Mouse (Mus musculus) kidney, embryonic 14.5 days (tissue): ENCODE results near the gene Il17f. TPM values are rescaled to one million over a fixed set of nuclear protein-coding genes. Genes with fewer than 3 reads are reported as not detected.
"Not testable (repeated sequence)": the region's sequence is repeated elsewhere in the genome, so short reads cannot be mapped to it uniquely, and the experiment has no call there.

ENCODE experiments used
- ATAC-seq: fragments of 200-750 bp; cut with Nextera tagmentation; 2 replicates; pipeline ENCODE4 v1.8.0; 2017; ENCODE audit warnings: moderate number of reproducible peaks, mild to moderate bottlenecking, moderate TSS enrichment, moderate library complexity; ENCODE audit not compliant: low FRiP score, low TSS enrichment
- H3K27ac ChIP-seq: fragments of 300-500 bp; sonication (generic); 2 replicates; pipeline ENCODE4 v1.5.1; 2014; ENCODE audit warnings: low read depth, mild to moderate bottlenecking, low read length, moderate library complexity, mixed read lengths
- H3K27me3 ChIP-seq: fragments of 300-500 bp; sonication (generic); 2 replicates; pipeline ENCODE4 v1.6.1; 2014; ENCODE audit warnings: mild to moderate bottlenecking, low read length; ENCODE audit not compliant: control insufficient read depth, insufficient read depth
- H3K36me3 ChIP-seq: fragments of 300-500 bp; sonication (generic); 2 replicates; pipeline ENCODE4 v1.6.1; 2014; ENCODE audit warnings: low read length, mixed read lengths; ENCODE audit not compliant: control insufficient read depth, insufficient read depth
- H3K4me1 ChIP-seq: fragments of 300-500 bp; sonication (generic); 2 replicates; pipeline ENCODE4 v1.6.1; 2014; ENCODE audit warnings: low read length, mixed read lengths; ENCODE audit not compliant: control insufficient read depth, insufficient read depth
- H3K4me2 ChIP-seq: fragments of 300-500 bp; sonication (generic); replicated peaks from 2 replicates; pipeline ENCODE4 v1.6.1; 2014; ENCODE audit warnings: low read depth, mild to moderate bottlenecking, low read length
- H3K4me3 ChIP-seq: fragments of 300-500 bp; sonication (generic); 2 replicates; pipeline ENCODE4 v1.5.1; 2014; ENCODE audit warnings: mild to moderate bottlenecking, low read length
- H3K9ac ChIP-seq: fragments of 300-500 bp; sonication (generic); 2 replicates; pipeline ENCODE4 v1.6.1; 2014; ENCODE audit warnings: low read depth, mild to moderate bottlenecking, low read length, moderate library complexity
- H3K9me3 ChIP-seq: fragments of 300-500 bp; sonication (generic); 2 replicates; pipeline ENCODE4 v1.6.1; 2016; ENCODE audit warnings: low read length; ENCODE audit not compliant: control insufficient read depth
- WGBS: fragments of 180-500 bp; shearing (Covaris S2); extraction: QIAGEN DNeasy Blood & Tissue Kit; methylation state at CpG from one replicate; pipeline ENCODE4 v1.1.7; 2014; 5-methylcytosine and 5-hydroxymethylcytosine counted together
- polyA plus RNA-seq: library from polyadenylated mRNA; unstranded; fragments of >200 nt; fragmentation: Nextera tagmentation; extraction: Ambion mirVana; gene quantifications from 2 replicates; pipeline ENCODE4 v1.2.1, GENCODE M21; 2014

Il17f gene
- polyA plus RNA-seq, 1 experiment from 2014 or later = not detected

DNA sequence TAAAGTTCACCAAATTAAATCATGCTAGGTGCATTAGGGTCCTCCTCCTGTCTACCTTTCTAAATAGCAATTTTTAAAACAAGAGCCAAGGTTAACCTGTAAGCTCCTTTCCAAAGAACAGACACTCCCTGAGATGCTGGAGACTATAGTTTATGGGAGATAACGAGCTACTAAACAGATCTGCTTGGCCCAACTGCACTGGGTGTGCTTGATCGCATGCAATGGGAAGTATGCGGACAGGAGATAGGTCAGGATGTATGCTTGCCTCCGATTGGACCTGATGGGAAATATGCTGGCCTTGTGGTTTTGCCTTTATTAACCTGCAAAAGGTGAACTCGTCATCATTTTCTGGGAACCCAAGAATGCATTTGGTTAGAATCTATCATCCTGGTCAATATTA, 4.8 kb upstream of the Il17f start:
- no peaks in the 10 kb centered on the region for H3K27me3 ChIP-seq
- H3K27ac ChIP-seq = no peak overlapping the region
- no peak overlapping the region for H3K9ac ChIP-seq
- H3K4me1 ChIP-seq = no peaks in the 10 kb centered on the region
- no peak for ATAC-seq
- no peak overlapping the region for H3K4me2 ChIP-seq
- WGBS = 94% methylated on average over 5 of the region's 5 CpGs
- no peak overlapping the region for H3K4me3 ChIP-seq
- H3K36me3 ChIP-seq = peaks cover 14% of the 10 kb centered on the region
- H3K9me3 ChIP-seq = no peaks in the 10 kb centered on the region

DNA sequence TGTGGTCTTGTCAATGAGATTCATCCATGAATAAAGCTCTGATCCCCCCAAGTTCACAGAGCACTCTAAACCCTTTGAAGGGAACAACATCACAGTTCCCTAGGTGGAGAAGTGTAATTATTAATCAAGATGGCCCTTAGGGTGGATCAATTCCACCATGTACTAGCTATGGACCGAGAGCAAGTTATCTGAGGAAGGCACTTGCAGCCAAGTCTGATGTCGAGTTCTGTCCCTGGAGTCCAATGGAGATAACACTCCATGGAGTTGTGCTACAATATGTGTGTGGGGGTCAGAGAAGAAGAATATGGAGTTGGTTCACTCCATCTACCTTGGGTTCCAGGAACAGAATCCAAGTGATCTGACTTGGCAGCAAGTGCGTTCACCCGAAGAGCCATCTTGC, 4.3 kb upstream of the Il17f start:
- H3K27me3 ChIP-seq = no peaks in the 10 kb centered on the region
- H3K27ac ChIP-seq = no peak overlapping the region
- ATAC-seq = no peak
- no peak overlapping the region for H3K9ac ChIP-seq
- no peak overlapping the region for H3K4me3 ChIP-seq
- H3K36me3 ChIP-seq = peaks cover 10% of the 10 kb centered on the region
- 93% methylated on average over 4 of the region's 4 CpGs for WGBS
- no peak overlapping the region for H3K4me2 ChIP-seq
- no peaks in the 10 kb centered on the region for H3K9me3 ChIP-seq
- no peaks in the 10 kb centered on the region for H3K4me1 ChIP-seq

GRCm38 (mm10) chr1:20791414-20791813, 997 bp upstream of the Il17f start:
- H3K9me3 ChIP-seq = no peaks in the 10 kb centered on the region
- H3K4me2 ChIP-seq = no peak overlapping the region
- H3K4me1 ChIP-seq = no peaks in the 10 kb centered on the region
- no peak overlapping the region for H3K9ac ChIP-seq
- no peak overlapping the region for H3K27ac ChIP-seq
- no peaks in the 10 kb centered on the region for H3K27me3 ChIP-seq
- H3K4me3 ChIP-seq = no peak overlapping the region
- ATAC-seq = no peak
- 78% methylated on average over 7 of the region's 7 CpGs for WGBS
- no peaks in the 10 kb centered on the region for H3K36me3 ChIP-seq

GRCm38 (mm10) chr1:20788419-20788818, 2.0 kb downstream of the Il17f start:
- Histone ChIP-seq H3K27ac (no peak overlapping the region), H3K36me3 (no peaks in the 10 kb centered on the region), H3K4me2 (no peak overlapping the region; the same call in 1 of the 2 replicates), H3K4me1 (no peaks in the 10 kb centered on the region), H3K9ac (no peak overlapping the region), H3K9me3 (no peaks in the 10 kb centered on the region), H3K4me3 (no peak overlapping the region), H3K27me3 (no peaks in the 10 kb centered on the region)
- 36% methylated on average over 10 of the region's 10 CpGs for WGBS
- ATAC-seq = peak; percentile 60; the same call in 1 of the 2 replicates

DNA sequence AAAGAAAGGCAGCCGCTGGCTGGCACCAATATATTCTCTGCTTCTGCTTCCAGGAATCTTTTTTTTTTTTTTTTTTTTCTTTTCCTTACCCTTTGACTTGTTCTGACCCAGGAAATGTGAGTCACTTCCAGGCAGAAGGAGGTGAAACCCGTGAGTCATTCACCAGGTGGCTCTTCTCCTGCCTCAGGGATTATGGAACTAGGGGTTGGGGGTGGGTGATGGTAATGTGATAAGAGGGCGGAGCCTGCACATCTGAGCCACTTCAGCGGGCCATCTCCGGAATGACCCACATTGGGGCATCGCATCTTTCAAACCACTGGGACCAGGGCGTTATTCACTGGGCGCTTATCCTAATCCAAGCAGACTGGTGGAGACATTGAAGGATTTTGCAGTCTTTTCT, 3.4 kb downstream of the Il17f start:
- Histone ChIP-seq H3K36me3 (no peaks in the 10 kb centered on the region), H3K9me3 (no peaks in the 10 kb centered on the region), H3K4me2 (no peak overlapping the region), H3K27ac (no peak overlapping the region), H3K4me3 (no peak overlapping the region), H3K4me1 (no peaks in the 10 kb centered on the region), H3K27me3 (no peaks in the 10 kb centered on the region), H3K9ac (no peak overlapping the region)
- ATAC-seq = 0 out of 2 replicates have a peak, but pooled peaks have one; percentile 24
- 34% methylated on average over 8 of the region's 8 CpGs for WGBS

DNA sequence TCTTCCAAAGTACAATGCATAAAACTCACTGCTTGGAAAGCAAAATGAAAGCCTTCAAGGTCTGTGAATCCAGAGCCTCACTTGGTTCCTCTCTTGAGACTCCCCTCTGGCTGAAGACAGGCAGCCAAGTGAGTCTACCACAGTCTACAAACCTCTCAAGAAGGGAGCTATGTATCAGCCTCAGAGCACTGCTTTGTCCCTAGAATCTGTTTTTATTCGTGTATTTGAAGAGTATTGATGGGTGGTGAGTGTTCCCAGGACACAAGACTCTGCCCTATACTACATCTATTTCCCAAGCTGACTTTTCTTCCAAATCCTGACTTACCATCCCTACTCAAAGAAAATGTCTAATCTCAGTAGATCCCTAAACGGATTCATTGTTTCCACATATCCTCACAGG, 12.1 kb downstream of the Il17f start:
- H3K36me3 ChIP-seq = no peaks in the 10 kb centered on the region
- no peak for ATAC-seq
- no peak overlapping the region for H3K9ac ChIP-seq
- whole genome bisulfite sequencing = 78% methylated on average over 2 of the region's 2 CpGs
- no peak overlapping the region for H3K27ac ChIP-seq
- no peak overlapping the region for H3K4me3 ChIP-seq
- H3K27me3 ChIP-seq = no peaks in the 10 kb centered on the region
- H3K4me1 ChIP-seq = no peaks in the 10 kb centered on the region
- no peaks in the 10 kb centered on the region for H3K9me3 ChIP-seq
- H3K4me2 ChIP-seq = no peak overlapping the region

DNA sequence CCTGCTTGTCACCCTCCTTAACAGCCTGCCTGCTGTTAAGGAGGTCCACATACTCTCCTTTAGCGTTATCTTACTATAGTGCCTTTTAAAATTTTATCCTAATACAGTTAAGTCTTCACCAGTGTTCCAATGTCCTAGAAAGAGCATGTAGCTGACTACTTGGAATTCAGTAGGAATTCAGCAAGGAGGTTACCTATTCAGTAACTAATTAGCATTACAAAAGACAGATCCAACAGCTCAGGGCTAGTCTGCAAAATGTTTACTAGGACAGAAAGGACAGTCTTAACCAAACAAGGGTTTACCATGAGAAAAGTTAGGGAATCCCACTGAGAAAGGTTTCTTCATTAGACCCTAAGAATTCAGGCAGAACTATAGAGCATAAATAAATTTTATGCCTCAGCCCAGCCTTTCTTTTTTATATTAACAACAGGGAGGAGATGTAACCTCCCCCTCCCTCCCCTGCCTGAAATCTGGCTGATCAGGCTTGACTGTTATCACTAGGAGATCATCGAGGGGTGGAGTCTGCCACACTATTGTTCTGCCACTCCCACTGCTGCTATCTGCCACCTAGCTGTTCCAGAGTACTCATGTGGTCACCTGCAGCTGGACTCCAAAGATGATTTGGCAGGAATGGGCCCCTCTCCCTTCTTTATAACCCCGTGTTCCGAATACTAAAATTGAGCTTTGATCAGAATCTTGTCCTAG, 16.2 kb downstream of the Il17f start:
- not testable (repeated sequence) for H3K9me3 ChIP-seq, H3K27me3 ChIP-seq, H3K36me3 ChIP-seq, H3K4me1 ChIP-seq, H3K27ac ChIP-seq, ATAC-seq, H3K4me3 ChIP-seq, H3K9ac ChIP-seq, H3K4me2 ChIP-seq
- 88% methylated on average over 4 of the region's 4 CpGs for WGBS

- 49% methylated on average over 6 of the region's 6 CpGs for WGBS
- Histone ChIP-seq H3K4me2 (no peak overlapping the region), H3K27me3 (no peaks in the 10 kb centered on the region), H3K9me3 (no peaks in the 10 kb centered on the region), H3K36me3 (no peaks in the 10 kb centered on the region), H3K27ac (no peak overlapping the region), H3K4me1 (no peaks in the 10 kb centered on the region), H3K9ac (no peak overlapping the region), H3K4me3 (no peak overlapping the region)
- ATAC-seq = peak; percentile 68; the same call in 1 of the 2 replicates
Measured at GRCm38 (mm10) chr1:20766526-20766925, 23.9 kb downstream of the Il17f start.

- H3K4me3 ChIP-seq = no peak overlapping the region
- H3K4me1 ChIP-seq = no peaks in the 10 kb centered on the region
- no peaks in the 10 kb centered on the region for H3K9me3 ChIP-seq
- ATAC-seq = no peak
- no peak overlapping the region for H3K27ac ChIP-seq
- 73% methylated on average over 4 of the region's 4 CpGs for WGBS
- H3K27me3 ChIP-seq = no peaks in the 10 kb centered on the region
- H3K36me3 ChIP-seq = no peaks in the 10 kb centered on the region
- H3K9ac ChIP-seq = no peak overlapping the region
- H3K4me2 ChIP-seq = no peak overlapping the region
Measured at GRCm38 (mm10) chr1:20761411-20761810, 29.0 kb downstream of the Il17f start.
